Mouse (Mus musculus): ENCODE data around the gene Nfyb. TPM values are rescaled to one million over a fixed set of nuclear protein-coding genes. Genes with fewer than 3 reads are reported as not detected.
A peak's percentile ranks its signal among the peaks of the same experiment; 100 is the strongest.

The Nfyb gene
- 9.1 and 45.1 TPM in 2 replicates for polyA plus RNA-seq (2012; ENCODE audit: insufficient read depth, low replicate concordance)

DNA sequence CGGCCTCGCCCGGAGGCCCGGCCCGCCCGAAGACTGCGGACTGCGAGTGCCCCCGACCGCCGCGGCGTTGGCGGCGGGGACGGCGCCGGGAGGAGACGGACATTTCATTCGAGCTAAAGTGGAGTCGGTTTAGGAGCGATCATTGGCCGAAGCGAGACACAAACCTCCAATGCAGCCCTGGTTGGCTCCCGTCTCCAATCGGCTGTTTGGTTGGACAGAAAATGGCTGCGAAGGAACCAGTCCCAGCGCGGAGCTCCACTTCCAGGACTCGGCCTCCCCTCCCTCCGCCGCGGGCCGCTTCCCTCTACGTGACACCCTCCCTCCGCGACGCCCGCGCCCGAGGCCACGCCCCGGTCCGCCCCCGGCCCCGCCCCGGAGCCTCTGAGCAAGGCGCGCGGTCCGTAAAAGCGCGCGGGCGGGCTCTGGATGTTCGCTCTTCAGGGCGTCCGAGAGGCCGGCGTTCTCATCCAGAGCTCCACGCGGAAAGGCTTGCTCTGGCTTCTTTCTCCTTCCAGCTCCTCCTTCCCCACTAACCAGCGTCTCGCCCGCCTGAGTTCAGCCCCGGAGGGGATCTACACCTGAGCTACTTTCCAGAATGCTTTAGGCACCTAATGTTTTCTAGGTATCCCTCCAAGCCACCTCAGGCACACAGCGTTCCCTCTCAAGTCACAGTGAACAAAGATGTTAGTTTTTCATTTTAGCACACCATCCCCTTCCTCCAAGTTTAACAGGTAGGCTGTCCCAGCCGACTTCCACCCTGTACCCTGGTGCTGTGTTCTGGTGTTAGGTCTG is at the start of gene Nfyb:
Gene Nfyb, minus strand, starts transcription at position 305 of the 792 bp plus-strand sequence.
- peaks cover 26% of the 10 kb centered on the region for H3K36me3 ChIP-seq (replicated peaks; ENCODE audit: low read length)
- H3K4me3 ChIP-seq (replicated peaks) = peak within 1 kb of the TSS; percentile 93
- H3K9me3 ChIP-seq = no peaks in the 10 kb centered on the region
- no peak for TF ChIP-seq FLI1 (IDR thresholded peaks at IDR 0.05; ENCODE audit: low read length)
- TF ChIP-seq GATA1 (IDR thresholded peaks at IDR 0.05; ENCODE audit: borderline replicate concordance, low read length) = no peak
- peaks cover 47% of the 10 kb centered on the region for H3K4me1 ChIP-seq
- peaks cover 2% of the 10 kb centered on the region for H3K27me3 ChIP-seq (replicated peaks)

DNA sequence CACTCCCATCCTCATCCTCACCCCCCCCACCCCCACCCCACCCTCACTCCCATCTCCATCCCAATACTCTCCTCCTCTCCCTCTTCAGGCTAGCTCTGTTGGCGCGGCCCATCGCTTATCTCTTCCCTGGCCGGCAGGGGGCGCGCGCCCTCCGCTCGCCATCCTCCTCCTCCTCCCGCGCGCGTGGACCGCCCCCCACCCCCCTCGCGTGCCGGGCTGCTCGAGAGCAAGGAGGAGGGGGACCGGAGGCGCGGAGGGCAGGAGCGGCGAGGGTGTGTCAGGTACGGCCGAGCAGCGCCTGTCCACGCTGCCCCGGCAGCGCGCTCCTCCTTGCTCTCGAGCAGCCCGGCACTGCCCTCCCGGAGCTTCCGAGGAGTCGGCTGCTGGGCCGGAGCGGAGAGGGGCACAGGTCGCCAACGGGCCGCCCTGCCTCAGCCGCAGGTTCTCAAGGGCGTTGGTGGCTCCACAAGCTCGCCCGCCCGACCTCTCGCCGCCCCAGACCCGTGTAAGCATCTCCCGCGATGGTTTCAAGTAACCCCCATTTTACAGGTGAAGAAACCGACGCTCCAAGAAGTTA is 48.0 kb upstream of the Nfyb start:
- no peak for TF ChIP-seq GATA1 (IDR thresholded peaks at IDR 0.05; ENCODE audit: borderline replicate concordance, low read length)
- TF ChIP-seq FLI1 (IDR thresholded peaks at IDR 0.05; ENCODE audit: low read length) = no peak
- Histone ChIP-seq H3K36me3 (replicated peaks; ENCODE audit: low read length) (no peaks in the 10 kb centered on the region), H3K27me3 (replicated peaks) (no peaks in the 10 kb centered on the region), H3K9me3 (no peaks in the 10 kb centered on the region), H3K4me3 (replicated peaks) (peak overlapping the region; percentile 96), H3K4me1 (peaks cover 71% of the 10 kb centered on the region)

GRCm38 (mm10) chr10:82809352-82809751 is 45.4 kb upstream of the Nfyb start:
- no peak for TF ChIP-seq FLI1 (IDR thresholded peaks at IDR 0.05; ENCODE audit: low read length)
- no peak for TF ChIP-seq GATA1 (IDR thresholded peaks at IDR 0.05; ENCODE audit: borderline replicate concordance, low read length)
- H3K4me1 ChIP-seq = peaks cover 57% of the 10 kb centered on the region

GRCm38 (mm10) chr10:82808891-82809290 is 44.9 kb upstream of the Nfyb start:
- TF ChIP-seq FLI1 (IDR thresholded peaks at IDR 0.05; ENCODE audit: low read length) (no peak), GATA1 (IDR thresholded peaks at IDR 0.05; ENCODE audit: borderline replicate concordance, low read length) (no peak)
- Histone ChIP-seq H3K4me1 (peaks cover 52% of the 10 kb centered on the region), H3K9me3 (no peaks in the 10 kb centered on the region), H3K4me3 (replicated peaks) (no peak overlapping the region), H3K27me3 (replicated peaks) (no peaks in the 10 kb centered on the region), H3K36me3 (replicated peaks; ENCODE audit: low read length) (no peaks in the 10 kb centered on the region)

More at GRCm38 (mm10) chr10:82809352-82809751, 45.4 kb upstream of the Nfyb start:
- Histone ChIP-seq H3K9me3 (no peaks in the 10 kb centered on the region), H3K4me3 (replicated peaks) (no peak overlapping the region), H3K36me3 (replicated peaks; ENCODE audit: low read length) (no peaks in the 10 kb centered on the region), H3K27me3 (replicated peaks) (no peaks in the 10 kb centered on the region)

- Histone ChIP-seq H3K9me3 (no peaks in the 10 kb centered on the region), H3K27me3 (replicated peaks) (no peaks in the 10 kb centered on the region), H3K4me3 (replicated peaks) (peak overlapping the region; percentile 70), H3K4me1 (peaks cover 45% of the 10 kb centered on the region), H3K36me3 (replicated peaks; ENCODE audit: low read length) (no peaks in the 10 kb centered on the region)
- TF ChIP-seq GATA1 (IDR thresholded peaks at IDR 0.05; ENCODE audit: borderline replicate concordance, low read length) (no peak), FLI1 (IDR thresholded peaks at IDR 0.05; ENCODE audit: low read length) (no peak)
Observed at GRCm38 (mm10) chr10:82808155-82808554, 44.2 kb upstream of the Nfyb start.

GRCm38 (mm10) chr10:82807238-82807637 is 43.3 kb upstream of the Nfyb start:
- no peak for TF ChIP-seq GATA1 (IDR thresholded peaks at IDR 0.05; ENCODE audit: borderline replicate concordance, low read length)
- TF ChIP-seq FLI1 (IDR thresholded peaks at IDR 0.05; ENCODE audit: low read length) = no peak

GRCm38 (mm10) chr10:82806414-82806813 is 42.5 kb upstream of the Nfyb start:
- H3K9me3 ChIP-seq = peaks cover 10% of the 10 kb centered on the region
- H3K36me3 ChIP-seq (replicated peaks; ENCODE audit: low read length) = peaks cover 3% of the 10 kb centered on the region
- no peaks in the 10 kb centered on the region for H3K27me3 ChIP-seq (replicated peaks)
- H3K4me3 ChIP-seq (replicated peaks) = no peak overlapping the region
- peaks cover 33% of the 10 kb centered on the region for H3K4me1 ChIP-seq
- TF ChIP-seq GATA1 (IDR thresholded peaks at IDR 0.05; ENCODE audit: borderline replicate concordance, low read length) (no peak), FLI1 (IDR thresholded peaks at IDR 0.05; ENCODE audit: low read length) (no peak)

More at GRCm38 (mm10) chr10:82807238-82807637, 43.3 kb upstream of the Nfyb start:
- no peak overlapping the region for H3K4me3 ChIP-seq (replicated peaks)
- no peaks in the 10 kb centered on the region for H3K36me3 ChIP-seq (replicated peaks; ENCODE audit: low read length)
- no peaks in the 10 kb centered on the region for H3K27me3 ChIP-seq (replicated peaks)
- H3K9me3 ChIP-seq = peaks cover 3% of the 10 kb centered on the region
- peaks cover 39% of the 10 kb centered on the region for H3K4me1 ChIP-seq

- peaks cover 32% of the 10 kb centered on the region for H3K4me1 ChIP-seq
- TF ChIP-seq GATA1 (IDR thresholded peaks at IDR 0.05; ENCODE audit: borderline replicate concordance, low read length) (no peak), FLI1 (IDR thresholded peaks at IDR 0.05; ENCODE audit: low read length) (no peak)
- H3K27me3 ChIP-seq (replicated peaks) = peaks cover 2% of the 10 kb centered on the region
- peaks cover 10% of the 10 kb centered on the region for H3K9me3 ChIP-seq
- peaks cover 3% of the 10 kb centered on the region for H3K36me3 ChIP-seq (replicated peaks; ENCODE audit: low read length)
- no peak overlapping the region for H3K4me3 ChIP-seq (replicated peaks)
Observed at GRCm38 (mm10) chr10:82805111-82805510, 41.2 kb upstream of the Nfyb start.

DNA sequence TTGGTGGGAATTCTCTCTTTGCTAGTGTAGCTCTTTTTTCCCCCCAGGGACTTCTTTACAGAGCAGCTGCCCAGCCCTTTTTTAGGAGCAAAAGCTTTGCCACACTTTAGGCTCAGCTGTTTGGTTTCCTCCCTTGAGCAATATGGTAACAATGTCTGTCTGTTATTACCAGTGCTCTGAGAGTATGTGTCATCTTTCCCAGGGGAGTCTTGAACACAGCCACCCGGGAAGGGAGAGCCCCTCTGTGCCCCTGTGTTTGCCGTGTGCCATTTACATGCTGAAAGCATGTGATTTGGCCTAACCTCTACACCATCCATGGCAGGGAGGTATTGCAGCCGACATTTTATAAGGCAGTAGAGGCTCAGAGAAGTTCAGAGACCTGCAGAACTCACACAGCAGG is 40.5 kb upstream of the Nfyb start:
- H3K4me3 ChIP-seq (replicated peaks) = no peak overlapping the region
- no peak for TF ChIP-seq GATA1 (IDR thresholded peaks at IDR 0.05; ENCODE audit: borderline replicate concordance, low read length)
- no peak for TF ChIP-seq FLI1 (IDR thresholded peaks at IDR 0.05; ENCODE audit: low read length)
- H3K27me3 ChIP-seq (replicated peaks) = peaks cover 3% of the 10 kb centered on the region
- H3K4me1 ChIP-seq = peaks cover 34% of the 10 kb centered on the region
- H3K9me3 ChIP-seq = peaks cover 10% of the 10 kb centered on the region
- H3K36me3 ChIP-seq (replicated peaks; ENCODE audit: low read length) = peaks cover 3% of the 10 kb centered on the region

- Histone ChIP-seq H3K27me3 (replicated peaks) (peaks cover 8% of the 10 kb centered on the region), H3K36me3 (replicated peaks; ENCODE audit: low read length) (peaks cover 3% of the 10 kb centered on the region), H3K9me3 (peaks cover 10% of the 10 kb centered on the region), H3K4me3 (replicated peaks) (no peak overlapping the region), H3K4me1 (peaks cover 32% of the 10 kb centered on the region)
- TF ChIP-seq GATA1 (IDR thresholded peaks at IDR 0.05; ENCODE audit: borderline replicate concordance, low read length) = no peak
- no peak for TF ChIP-seq FLI1 (IDR thresholded peaks at IDR 0.05; ENCODE audit: low read length)
Observed at GRCm38 (mm10) chr10:82800094-82800493, 36.1 kb upstream of the Nfyb start.

All from megakaryocyte, embryonic 14.5 days (primary cell).